Mouse (Mus musculus) liver, embryonic 18 days (tissue): Measurements from ENCODE around the gene Epp13. TPM values are rescaled to one million over a fixed set of nuclear protein-coding genes. Genes with fewer than 3 reads are reported as not detected.

ENCODE experiments used
- polyA plus RNA-seq: library from polyadenylated mRNA; depleted of rRNA; stranded (reverse); fragments of >200 nt; gene quantifications from 2 replicates; pipeline ENCODE4 v1.2.3, GENCODE M21; 2012; rRNA removed

The Epp13 gene
- polyA plus RNA-seq: not detected in 2 replicates

GRCm38 (mm10) chr7:6252410-6252809 is at the start of gene Epp13:
Gene Epp13 (plus strand): TSS chr7:6252710.

GRCm38 (mm10) chr7:6221978-6222377 is 30.5 kb upstream of the Epp13 start, which contains the start of gene Zscan5b:
Gene Zscan5b (plus strand): TSS chr7:6222278.

GRCm38 (mm10) chr7:6285842-6286705 is 33.6 kb downstream of the Epp13 start, which contains the start of gene Zfp667:
Gene Zfp667 (plus strand): TSS chr7:6286579.

GRCm38 (mm10) chr7:6331233-6331956 is 78.9 kb downstream of the Epp13 start, which contains the start of gene Zfp583:
Gene Zfp583 (minus strand): TSS chr7:6331285.

Other genes starting within 250 kb of the Epp13 start
- gene Vmn1r65, start 241.7 kb upstream of the Epp13 start, polyA plus RNA-seq: not detected in 2 replicates
- gene Nlrp4c, start 207.5 kb upstream of the Epp13 start, polyA plus RNA-seq: 0.01 TPM in 1 of 2 replicates, not detected in the other
- gene Zfp787, start 96.7 kb upstream of the Epp13 start, polyA plus RNA-seq: 16.4 and 21.9 TPM in 2 replicates
- gene Zfp444, start 80.5 kb upstream of the Epp13 start, polyA plus RNA-seq: 16.6 and 19.2 TPM in 2 replicates
- gene Galp, start 55.6 kb upstream of the Epp13 start, polyA plus RNA-seq: not detected in 2 replicates
- not detected in 2 replicates for gene Zscan5b, start 30.4 kb upstream of the Epp13 start, polyA plus RNA-seq
- 1.1 TPM in 2 replicates for gene Zfp667, start 33.9 kb downstream of the Epp13 start, polyA plus RNA-seq
- gene Zfp583, start 78.6 kb downstream of the Epp13 start, polyA plus RNA-seq: 0.52 and 0.60 TPM in 2 replicates
- 0.08 and 0.13 TPM in 2 replicates for gene Gm3854, start 91.0 kb downstream of the Epp13 start, polyA plus RNA-seq
- 0.50 and 0.55 TPM in 2 replicates for gene Zfp78, start 110.6 kb downstream of the Epp13 start, polyA plus RNA-seq
- gene Zfp28, start 130.6 kb downstream of the Epp13 start, polyA plus RNA-seq: 1.3 and 1.4 TPM in 2 replicates
- not detected in 2 replicates for gene Smim17, start 146.0 kb downstream of the Epp13 start, polyA plus RNA-seq
- not detected in 2 replicates for gene Gm20715, start 157.6 kb downstream of the Epp13 start, polyA plus RNA-seq
- not detected in 2 replicates for gene Olfr1344, start 186.0 kb downstream of the Epp13 start, polyA plus RNA-seq
- gene Olfr1336, start 203.5 kb downstream of the Epp13 start, polyA plus RNA-seq: not detected in 2 replicates
- not detected in 2 replicates for gene Olfr1346, start 214.4 kb downstream of the Epp13 start, polyA plus RNA-seq
- not detected in 2 replicates for gene Olfr5, start 234.2 kb downstream of the Epp13 start, polyA plus RNA-seq
- not detected in 2 replicates for gene Olfr1347, start 247.0 kb downstream of the Epp13 start, polyA plus RNA-seq